Comparison of ENCODE assay signal across 19 mouse cellular contexts in genomic region chr1:123656607-123657006, GRCm38 (mm10).
DNase-seq lines count a peak whose midpoint lies in the region; ATAC-seq and TF ChIP-seq lines count a peak whose summit lies in the region.
"Had no signal": no experiment of that assay in that cellular context is flagged by ENCODE, and none has a peak within 500 bp of the region (broad histone marks: within the 10 kb centered on the region; RNA-seq: fewer than 3 reads in every experiment).

No protein-coding gene starts in this region.

- no peaks in the 10 kb centered on the region for H3K79me2 ChIP-seq in heart, adult 2 months (replicated peaks; ENCODE audit: control insufficient read depth, insufficient read depth, low read length)

- no peak for TF ChIP-seq POLR2A in heart, adult 2 months (IDR thresholded peaks at IDR 0.05; ENCODE audit: insufficient read depth, low read depth, low read length)

- no peak for TF ChIP-seq CTCF in heart, adult 2 months (IDR thresholded peaks at IDR 0.05)

- ATAC-seq in heart, embryonic 13.5 days (ENCODE audit: extremely low read depth, insufficient number of reproducible peaks, low FRiP score, low TSS enrichment), result no peak
- peak; percentile 74 for ATAC-seq in kidney, embryonic 15.5 days (replicated peaks; ENCODE audit: low FRiP score)
- ATAC-seq: forebrain, embryonic 13.5 days; intestine, embryonic 16.5 days had no signal

- peaks cover 6% of the 10 kb centered on the region; the same call in 1 of the 2 replicates for H3K4me1 ChIP-seq in heart, embryonic 13.5 days
- H3K4me1 ChIP-seq in heart, adult 2 months (ENCODE audit: control insufficient read depth, insufficient read depth, low read length), result no peaks in the 10 kb centered on the region
- H3K4me1 ChIP-seq in kidney, embryonic 15.5 days, result 0 out of 2 replicates have a peak, but pooled peaks cover 7% of the 10 kb centered on the region
- H3K4me1 ChIP-seq: forebrain, embryonic 13.5 days; heart, embryonic 10.5 days; limb, embryonic 13.5 days; liver, embryonic 13.5 days; midbrain, embryonic 12.5 days; neural tube, embryonic 12.5 days had no signal

- H3K9ac ChIP-seq in heart, embryonic 13.5 days, result no peak overlapping the region
- H3K9ac ChIP-seq in heart, adult 2 months (ENCODE audit: low read depth, low read length), result no peak overlapping the region
- H3K9ac ChIP-seq in kidney, embryonic 15.5 days, result no peak overlapping the region
- H3K9ac ChIP-seq: forebrain, embryonic 13.5 days; limb, embryonic 13.5 days; liver, embryonic 13.5 days; midbrain, embryonic 12.5 days; neural tube, embryonic 12.5 days had no signal

- WGBS in heart, embryonic 13.5 days, result 40% methylated on average over 3 of the region's 3 CpGs
- WGBS in heart, adult 2 months, result 26% methylated on average over 3 of the region's 3 CpGs
- 9% methylated on average over 3 of the region's 3 CpGs for WGBS in kidney, embryonic 15.5 days

- TF ChIP-seq EP300 in heart, adult 2 months (IDR thresholded peaks at IDR 0.05; ENCODE audit: insufficient read depth, low read depth, low read length), result no peak

- no peaks in the 10 kb centered on the region for H3K9me3 ChIP-seq in heart, embryonic 13.5 days
- H3K9me3 ChIP-seq in kidney, embryonic 15.5 days (replicated peaks), result no peaks in the 10 kb centered on the region
- H3K9me3 ChIP-seq: forebrain, embryonic 13.5 days; heart, embryonic 10.5 days; limb, embryonic 13.5 days; liver, embryonic 13.5 days; midbrain, embryonic 12.5 days; neural tube, embryonic 12.5 days had no signal

- no peak overlapping the region for H3K4me2 ChIP-seq in heart, embryonic 13.5 days
- H3K4me2 ChIP-seq in kidney, embryonic 15.5 days, result no peak overlapping the region
- H3K4me2 ChIP-seq: forebrain, embryonic 13.5 days; limb, embryonic 13.5 days; liver, embryonic 13.5 days; midbrain, embryonic 12.5 days; neural tube, embryonic 12.5 days had no signal

- H3K4me3 ChIP-seq in heart, embryonic 13.5 days, result no peak overlapping the region
- H3K4me3 ChIP-seq in heart, adult 2 months, result no peak overlapping the region
- no peak overlapping the region for H3K4me3 ChIP-seq in kidney, embryonic 15.5 days (replicated peaks)
- H3K4me3 ChIP-seq: forebrain, embryonic 13.5 days; heart, embryonic 10.5 days; limb, embryonic 13.5 days; liver, embryonic 13.5 days; midbrain, embryonic 12.5 days; neural tube, embryonic 12.5 days had no signal

- H3K36me3 ChIP-seq in heart, embryonic 13.5 days, result no peaks in the 10 kb centered on the region
- H3K36me3 ChIP-seq in heart, adult 2 months (ENCODE audit: control insufficient read depth, insufficient read depth, low read length), result no peaks in the 10 kb centered on the region
- H3K36me3 ChIP-seq in kidney, embryonic 15.5 days, result no peaks in the 10 kb centered on the region
- H3K36me3 ChIP-seq: heart, embryonic 10.5 days; limb, embryonic 13.5 days; liver, embryonic 13.5 days; midbrain, embryonic 12.5 days; neural tube, embryonic 12.5 days had no signal

- DNase-seq in heart, adult 2 months, result no peak
- DNase-seq in kidney, postnatal 25 days, result no peak
- peak; percentile 7 for DNase-seq in left cerebral cortex, postnatal 4 days
- no peak for DNase-seq in left cerebral cortex, adult 8-10 months (ENCODE audit: low spot score in 2 of 2)
- DNase-seq in embryo, embryonic 11 days, result no peak
- DNase-seq: adrenal gland, postnatal 25 days; cerebellum, postnatal 36 days; layer of hippocampus, postnatal 36 days; liver, embryonic 13.5 days; lung, adult 2 months; lung, postnatal 14 days had no signal

- H3K27me3 ChIP-seq in heart, embryonic 13.5 days (replicated peaks), result no peaks in the 10 kb centered on the region
- H3K27me3 ChIP-seq in heart, adult 2 months (ENCODE audit: control insufficient read depth, insufficient read depth, low read length), result no peaks in the 10 kb centered on the region
- H3K27me3 ChIP-seq in kidney, embryonic 15.5 days, result no peaks in the 10 kb centered on the region
- H3K27me3 ChIP-seq: forebrain, embryonic 13.5 days; limb, embryonic 13.5 days; liver, embryonic 13.5 days; midbrain, embryonic 12.5 days; neural tube, embryonic 12.5 days had no signal

- intact Hi-C loops in heart, adult 2 months (cut with DNase I), result no loop called here
- intact Hi-C loops in left cerebral cortex, postnatal 4 days (cut with DNase I), result no loop called here

- 0 out of 2 replicates have a peak overlapping the region, but pooled peaks have one; percentile 5 for H3K27ac ChIP-seq in heart, embryonic 13.5 days (replicated peaks)
- no peak overlapping the region for H3K27ac ChIP-seq in heart, adult 2 months
- peak overlapping the region; percentile 32; the same call in 1 of the 2 replicates for H3K27ac ChIP-seq in kidney, embryonic 15.5 days
- H3K27ac ChIP-seq: forebrain, embryonic 13.5 days; heart, embryonic 10.5 days; limb, embryonic 13.5 days; liver, embryonic 13.5 days; midbrain, embryonic 12.5 days; neural tube, embryonic 12.5 days had no signal
